Mouse (Mus musculus) Muller cell, postnatal 12 days (primary cell): ENCODE data around the gene Hist2h4.

Experiments used
- DNase-seq: peaks from one replicate; pipeline ENCODE4 v3.0.0-alpha.2; 2015; ENCODE audit errors: inconsistent ontology term

Hist2h4 gene

GRCm38 (mm10) chr3:96226695-96227648, 36.1 kb downstream of the Hist2h4 start:
- peak; percentile 77 for DNase-seq

- DNase-seq = no peak
Measured at GRCm38 (mm10) chr3:96225421-96225820, 37.7 kb downstream of the Hist2h4 start.

DNA sequence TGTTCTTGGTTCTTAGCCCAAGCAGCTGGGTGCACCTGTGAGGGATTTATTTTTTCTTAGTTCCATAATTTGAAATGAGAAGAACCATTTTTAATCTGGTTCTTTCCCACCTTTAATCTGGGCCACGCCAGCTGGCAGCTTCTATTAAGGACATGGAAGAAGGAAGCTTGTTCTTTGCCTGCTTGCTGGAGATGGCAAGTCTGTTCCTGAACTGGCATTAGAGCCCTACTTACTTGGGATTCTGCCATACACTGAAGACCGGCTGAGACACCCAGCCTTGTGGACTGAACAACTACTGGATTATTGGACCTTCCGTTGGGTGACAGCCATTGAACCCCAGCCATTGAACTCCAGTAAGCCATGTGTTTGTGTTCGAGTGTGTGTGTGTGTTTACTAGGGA, 40.3 kb downstream of the Hist2h4 start:
- DNase-seq = no peak

- DNase-seq = no peak
Measured at GRCm38 (mm10) chr3:96221640-96222038, 41.5 kb downstream of the Hist2h4 start.

- DNase-seq = peak; percentile 98
Measured at GRCm38 (mm10) chr3:96220765-96221639, 42.1 kb downstream of the Hist2h4 start, which contains the start of the genes Hist2h2ac and Hist2h2be. Hist2h2ac (minus strand) TSS chr3:96220880. Hist2h2be (plus strand) TSS chr3:96221119.

DNA sequence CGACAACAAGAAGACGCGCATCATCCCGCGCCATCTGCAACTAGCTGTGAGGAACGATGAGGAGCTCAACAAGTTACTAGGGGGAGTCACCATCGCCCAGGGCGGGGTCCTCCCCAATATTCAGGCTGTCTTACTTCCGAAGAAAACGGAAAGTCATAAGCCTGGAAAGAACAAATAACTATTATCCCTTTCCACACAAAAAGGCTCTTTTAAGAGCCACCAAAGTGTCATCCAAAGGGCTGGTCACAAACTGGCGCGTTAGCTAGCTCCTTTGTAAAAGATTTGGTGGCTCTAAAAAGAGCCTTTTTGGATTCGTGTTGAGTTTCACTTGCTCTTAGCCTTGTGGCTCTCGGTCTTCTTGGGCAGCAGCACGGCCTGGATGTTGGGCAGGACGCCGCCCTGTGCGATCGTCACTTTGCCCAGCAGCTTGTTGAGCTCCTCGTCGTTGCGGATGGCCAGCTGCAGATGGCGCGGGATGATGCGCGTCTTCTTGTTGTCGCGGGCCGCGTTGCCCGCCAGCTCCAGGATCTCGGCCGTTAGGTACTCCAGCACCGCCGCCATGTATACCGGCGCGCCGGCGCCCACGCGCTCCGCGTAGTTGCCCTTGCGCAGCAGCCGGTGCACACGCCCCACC, 42.9 kb downstream of the Hist2h4 start:
- DNase-seq = peak; percentile 48

DNA sequence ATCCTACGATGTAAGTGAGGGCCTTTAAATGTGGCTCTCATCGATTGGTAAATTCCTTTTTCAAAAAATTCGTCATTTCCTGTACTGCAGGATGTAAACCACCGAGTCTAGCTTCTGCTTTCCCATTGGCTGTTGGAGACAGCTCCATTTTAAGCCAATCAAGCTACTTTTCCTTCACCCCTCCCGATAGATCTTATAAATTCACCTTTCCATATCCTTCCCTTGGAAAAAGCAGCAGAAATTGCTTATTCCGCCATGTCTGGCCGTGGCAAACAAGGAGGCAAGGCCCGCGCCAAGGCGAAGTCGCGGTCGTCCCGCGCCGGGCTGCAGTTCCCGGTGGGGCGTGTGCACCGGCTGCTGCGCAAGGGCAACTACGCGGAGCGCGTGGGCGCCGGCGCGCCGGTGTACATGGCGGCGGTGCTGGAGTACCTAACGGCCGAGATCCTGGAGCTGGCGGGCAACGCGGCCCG, 43.4 kb downstream of the Hist2h4 start, which contains the start of the genes Bola1 and Hist2h2ab:
Gene Bola1, minus strand, starts transcription at position 49 of the 470 bp plus-strand sequence.
Gene Hist2h2ab, plus strand, starts transcription at position 205 of the 470 bp plus-strand sequence.
- peak; percentile 87 for DNase-seq

DNA sequence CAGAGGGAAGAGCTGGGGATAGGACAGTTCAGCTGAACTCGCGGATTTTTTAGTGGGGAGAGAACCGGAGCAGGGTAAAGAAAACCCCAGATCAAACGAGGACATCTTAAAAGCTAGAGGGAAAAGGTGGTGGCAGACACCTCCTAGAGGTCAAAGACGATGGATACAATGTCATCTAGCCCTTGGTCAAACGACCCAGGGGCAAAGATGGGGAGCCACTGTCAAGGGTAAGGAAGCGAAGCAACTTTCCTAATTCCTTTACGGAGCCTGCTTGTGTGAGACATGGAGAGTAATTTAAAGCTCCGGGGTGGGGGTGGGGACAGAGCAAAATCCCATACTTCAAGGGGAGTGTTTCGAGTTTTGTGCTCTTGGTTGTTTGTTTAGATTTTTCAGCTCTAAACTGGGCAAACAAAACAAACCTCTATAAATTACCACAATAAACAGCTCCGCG, 43.9 kb downstream of the Hist2h4 start:
- no peak for DNase-seq
